Mouse (Mus musculus) testis, postnatal 14 days (tissue): ENCODE measurements around the gene Drd1.
A peak's percentile ranks its signal among the peaks of the same experiment; 100 is the strongest.

Experiments used
- DNase-seq: peaks from one replicate; pipeline ENCODE4 v3.0.0; 2021; ENCODE audit warnings: low spot score

Gene Drd1

GRCm38 (mm10) chr13:54073066-54073465, 17.6 kb upstream of the Drd1 start:
- DNase-seq = peak; percentile 16

GRCm38 (mm10) chr13:54072526-54073057, 17.1 kb upstream of the Drd1 start:
- no peak for DNase-seq

DNA sequence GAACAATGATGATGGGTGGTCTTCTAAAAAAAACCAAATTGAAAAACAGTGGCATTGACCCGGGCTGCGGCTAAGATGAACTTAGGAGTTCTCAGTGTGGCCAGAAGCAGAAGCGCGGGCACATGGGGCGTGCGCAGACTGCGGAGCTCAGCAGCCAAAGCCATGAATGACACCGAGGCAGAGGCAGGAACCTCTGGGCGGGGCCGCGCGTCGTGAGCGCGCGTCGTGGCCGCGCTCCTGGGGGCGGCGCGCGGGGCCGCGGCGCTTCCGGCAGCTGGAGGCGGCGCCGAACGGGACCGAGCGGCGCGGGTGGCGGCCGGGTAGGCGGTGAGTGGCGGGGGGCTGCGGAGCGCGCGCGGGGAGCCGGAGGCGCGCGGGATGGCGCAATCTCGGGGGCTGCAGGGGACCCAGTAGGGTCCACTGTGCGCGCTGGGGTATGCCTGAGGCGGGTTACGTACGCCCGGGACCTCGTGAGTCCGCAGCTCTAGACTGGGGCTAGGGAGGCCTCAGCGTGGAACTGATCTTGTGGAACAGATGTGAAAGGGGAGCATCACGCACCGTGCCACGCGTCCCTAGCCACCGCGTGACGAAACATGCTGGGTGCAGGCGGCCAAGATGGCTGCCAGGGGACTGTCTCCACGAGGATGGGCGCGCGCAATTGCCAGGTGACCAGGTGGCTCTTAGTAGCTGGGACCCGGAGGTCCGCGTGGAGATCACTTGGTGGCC, 16.3 kb upstream of the Drd1 start, which contains the start of gene Sfxn1:
Sfxn1 (plus strand) TSS at position 264 of the 726 bp plus-strand sequence.
- peak; percentile 38 for DNase-seq

- DNase-seq = no peak
Measured at GRCm38 (mm10) chr13:54071011-54071410, 15.5 kb upstream of the Drd1 start.

DNA sequence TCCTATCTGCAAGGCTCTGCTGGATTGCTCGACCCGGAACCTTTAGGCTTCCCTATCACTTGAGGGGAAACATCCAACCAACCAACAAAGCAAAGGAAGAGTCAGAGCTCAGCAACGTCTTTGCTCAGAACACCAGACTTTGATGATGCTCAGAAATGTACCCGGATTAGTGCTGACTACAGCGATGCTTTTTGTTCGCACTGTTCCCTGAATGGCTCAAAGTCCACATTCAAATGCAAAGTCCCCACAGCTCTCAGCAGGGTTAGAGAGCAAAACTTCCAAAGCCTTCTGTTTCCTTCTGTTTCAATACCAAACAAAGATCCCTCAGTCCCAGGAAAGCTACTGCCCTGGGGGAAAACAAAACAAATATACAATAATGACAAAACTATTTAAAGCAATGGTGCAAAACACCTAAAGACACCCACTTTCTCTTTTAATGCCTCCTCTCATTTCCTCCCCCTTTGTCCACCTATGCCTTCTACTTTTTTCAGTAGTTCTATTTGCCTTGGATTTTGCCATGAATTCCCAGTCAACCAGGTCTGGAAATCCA, 12.2 kb upstream of the Drd1 start:
- no peak for DNase-seq

- no peak for DNase-seq
Measured at GRCm38 (mm10) chr13:54066081-54066746, 10.7 kb upstream of the Drd1 start.

DNA sequence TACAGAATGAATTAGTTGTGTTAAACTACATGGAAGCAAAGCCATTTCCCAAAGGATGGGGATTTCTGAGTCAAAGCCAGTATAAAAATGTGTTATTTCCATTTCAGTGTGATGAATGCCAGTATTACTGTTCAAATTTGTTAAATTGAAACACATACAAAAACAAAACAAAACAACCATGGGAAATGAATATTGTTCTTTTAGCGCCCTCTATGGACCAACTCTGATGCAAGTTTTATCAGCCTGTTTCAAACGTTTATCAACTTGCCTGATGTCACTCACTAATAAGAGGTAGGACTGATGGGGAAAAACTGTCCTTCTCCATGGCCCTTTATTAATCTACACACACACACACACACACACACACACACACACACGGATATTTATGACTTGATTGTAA, 7.8 kb upstream of the Drd1 start:
- no peak for DNase-seq

DNA sequence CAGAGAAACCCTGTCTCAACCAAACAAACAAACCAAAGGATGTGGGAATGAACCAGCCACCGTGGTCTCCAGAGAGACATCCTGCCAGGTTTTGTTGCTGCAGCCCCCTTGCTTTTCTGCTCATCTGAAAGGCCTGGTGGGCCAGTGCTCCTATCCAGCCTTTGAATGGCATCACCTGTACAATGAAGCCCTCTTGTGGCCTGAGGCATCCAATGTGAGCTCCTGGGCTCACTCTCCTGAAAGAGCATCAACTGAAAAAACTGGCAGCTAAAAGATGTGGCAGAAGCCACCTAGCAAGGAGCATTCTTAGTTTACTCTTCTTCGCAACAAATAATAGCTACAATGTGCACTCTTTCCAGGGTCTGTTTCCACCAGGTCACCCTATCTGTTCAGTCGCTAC, 6.6 kb upstream of the Drd1 start:
- DNase-seq = no peak

DNA sequence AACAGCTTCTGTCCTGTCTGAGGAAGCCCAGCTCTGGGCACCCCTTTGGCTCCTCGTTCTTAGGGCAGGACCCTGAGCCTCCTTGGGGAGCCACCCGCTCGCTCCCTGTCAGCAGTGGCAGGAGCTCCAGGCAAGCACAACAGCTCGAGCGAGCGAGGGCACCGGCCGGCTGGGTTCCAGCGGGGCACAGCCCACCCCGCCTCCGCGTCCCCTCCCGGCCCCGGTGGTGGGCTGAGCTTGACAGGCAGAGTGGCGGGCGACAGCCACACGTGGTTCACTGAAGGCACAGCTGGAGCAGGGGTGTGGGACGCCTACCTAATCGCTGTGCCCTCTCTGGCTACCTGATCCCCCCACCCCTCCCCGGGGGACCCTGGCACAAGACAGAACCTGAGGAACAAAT, 543 bp downstream of the Drd1 start:
- no peak for DNase-seq

- DNase-seq = no peak
Measured at GRCm38 (mm10) chr13:54051641-54052040, 3.9 kb downstream of the Drd1 start.

GRCm38 (mm10) chr13:54048679-54049352, 6.7 kb downstream of the Drd1 start:
- no peak for DNase-seq

DNA sequence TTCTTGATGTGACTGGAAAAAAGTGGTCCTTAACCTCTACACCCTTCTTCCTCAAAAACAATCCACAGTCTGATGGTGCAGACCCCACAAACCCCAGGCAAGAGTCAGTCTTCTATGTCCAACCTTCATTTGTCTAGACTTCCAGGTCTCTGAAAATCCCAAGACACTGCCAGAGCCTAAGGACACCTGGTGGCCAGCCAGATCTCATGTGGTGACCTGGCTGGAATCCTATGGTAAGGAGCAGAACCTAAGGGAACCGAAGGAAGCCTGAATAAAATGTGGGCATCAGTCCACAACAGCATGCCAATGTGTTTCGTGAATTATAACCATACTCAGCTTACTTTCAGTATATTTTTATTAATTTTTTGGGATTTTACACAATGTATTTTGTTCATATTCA, 15.2 kb downstream of the Drd1 start:
- no peak for DNase-seq

- no peak for DNase-seq
Measured at GRCm38 (mm10) chr13:54037936-54038335, 17.6 kb downstream of the Drd1 start.

GRCm38 (mm10) chr13:54035541-54035940, 20.0 kb downstream of the Drd1 start:
- DNase-seq = no peak

GRCm38 (mm10) chr13:54033653-54034052, 21.9 kb downstream of the Drd1 start:
- DNase-seq = no peak

GRCm38 (mm10) chr13:54027079-54027478, 28.4 kb downstream of the Drd1 start:
- no peak for DNase-seq

DNA sequence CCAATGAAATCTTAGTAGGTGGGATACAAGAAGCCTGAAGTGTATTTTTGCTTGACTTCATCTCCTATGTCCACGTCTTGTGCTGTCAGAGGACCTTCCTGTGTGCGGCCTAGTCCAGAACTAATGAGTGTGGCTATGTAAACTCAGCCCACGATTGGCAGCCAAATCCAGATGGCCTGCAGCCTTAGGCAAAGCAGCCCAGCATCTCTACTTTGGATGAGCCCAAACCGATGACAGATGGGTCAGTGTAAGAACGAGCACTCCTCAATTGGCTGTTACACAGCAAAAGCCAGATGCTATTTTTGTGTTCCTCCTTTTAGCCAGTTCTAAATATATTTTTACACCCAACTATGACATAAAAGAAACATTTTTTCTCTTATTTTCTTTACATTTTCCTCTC, 32.2 kb downstream of the Drd1 start:
- no peak for DNase-seq

DNA sequence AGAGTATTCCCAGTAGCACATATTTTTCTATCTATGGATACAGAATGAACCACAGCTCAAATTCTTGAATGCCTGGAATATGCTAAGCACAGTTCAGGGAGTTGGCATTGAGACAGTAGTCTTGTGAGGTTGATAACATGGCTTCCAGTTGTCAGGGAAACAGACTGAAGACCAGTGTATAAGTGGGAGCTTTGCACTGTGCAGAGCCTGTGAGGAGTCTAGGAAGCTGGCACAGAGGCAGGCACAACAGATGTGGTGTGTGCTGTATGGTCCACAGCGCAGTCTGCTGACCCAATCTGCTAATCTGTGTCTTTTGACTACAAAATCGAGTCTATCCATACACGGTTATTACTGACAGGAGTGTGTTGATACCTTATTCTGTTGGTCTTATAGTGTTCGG, 46.8 kb downstream of the Drd1 start:
- DNase-seq = no peak
